Mouse (Mus musculus): Measurements from ENCODE around the gene Hck.

- TF ChIP-seq POLR2A (IDR thresholded peaks at IDR 0.05; ENCODE audit: insufficient read depth, low read depth, low read length) (no peak), CTCF (IDR thresholded peaks at IDR 0.05) (no peak), EP300 (IDR thresholded peaks at IDR 0.05; ENCODE audit: insufficient read depth, low read depth, low read length) (no peak)
These were observed 26.4 kb upstream of the Hck start for GRCm38 (mm10) chr2:153081866-153082265.

Data from heart, adult 2 months (tissue).